Mouse (Mus musculus) forebrain, embryonic 11.5 days (tissue): Measurements from ENCODE around the gene Ptprn2. TPM values are rescaled to one million over a fixed set of nuclear protein-coding genes. Genes with fewer than 3 reads are reported as not detected.

ENCODE experiments used
- ATAC-seq: fragments of 200-750 bp; cut with Nextera tagmentation; replicated peaks from 2 replicates; pipeline ENCODE4 v1.8.0; 2017; ENCODE audit warnings: moderate TSS enrichment; ENCODE audit not compliant: low FRiP score
- DNase-seq: peaks from one replicate; pipeline ENCODE4 v3.0.0-alpha.2; 2017; ENCODE audit warnings: low spot score
- H3K27ac ChIP-seq: fragments of 300-500 bp; sonication (generic); 2 replicates; pipeline ENCODE4 v1.5.1; 2014; ENCODE audit warnings: low read depth, low read length
- H3K27me3 ChIP-seq: fragments of 300-500 bp; sonication (generic); 2 replicates; pipeline ENCODE4 v1.6.1; 2014; ENCODE audit warnings: mild to moderate bottlenecking, low read length, mixed read lengths; ENCODE audit not compliant: control insufficient read depth, insufficient read depth
- H3K36me3 ChIP-seq: fragments of 300-500 bp; sonication (generic); 2 replicates; pipeline ENCODE4 v1.6.1; 2014; ENCODE audit warnings: mild to moderate bottlenecking, low read length, moderate library complexity, mixed read lengths; ENCODE audit not compliant: control insufficient read depth, insufficient read depth
- H3K4me1 ChIP-seq: fragments of 300-500 bp; sonication (generic); replicated peaks from 2 replicates; pipeline ENCODE4 v1.6.1; 2014; ENCODE audit warnings: low read length, mixed read lengths; ENCODE audit not compliant: control insufficient read depth, insufficient read depth
- H3K4me2 ChIP-seq: fragments of 300-500 bp; sonication (generic); 2 replicates; pipeline ENCODE4 v1.6.1; 2014; ENCODE audit warnings: low read depth, mild to moderate bottlenecking, low read length, moderate library complexity, mixed read lengths; ENCODE audit not compliant: severe bottlenecking
- H3K4me3 ChIP-seq: fragments of 300-500 bp; sonication (generic); 2 replicates; pipeline ENCODE4 v1.5.1; 2014; ENCODE audit warnings: low read depth, low read length
- H3K9ac ChIP-seq: fragments of 300-500 bp; sonication (generic); 2 replicates; pipeline ENCODE4 v1.6.1; 2014; ENCODE audit warnings: low read length
- H3K9me3 ChIP-seq: fragments of 300-500 bp; sonication (generic); 2 replicates; pipeline ENCODE4 v1.6.1; 2016; ENCODE audit warnings: low read length, mixed read lengths; ENCODE audit not compliant: control insufficient read depth
- WGBS: fragments of 180-500 bp; shearing (Covaris S2); extraction: QIAGEN DNeasy Blood & Tissue Kit; methylation state at CpG from one replicate; pipeline ENCODE4 v1.1.7; 2014; 5-methylcytosine and 5-hydroxymethylcytosine counted together
- polyA plus RNA-seq: library from polyadenylated mRNA; unstranded; fragments of >200 nt; fragmentation: Nextera tagmentation; extraction: Ambion mirVana; gene quantifications from 2 replicates; pipeline ENCODE4 v1.2.1, GENCODE M21; 2014

The Ptprn2 gene
- polyA plus RNA-seq, 1 experiment from 2014 or later = 6.8 TPM

DNA sequence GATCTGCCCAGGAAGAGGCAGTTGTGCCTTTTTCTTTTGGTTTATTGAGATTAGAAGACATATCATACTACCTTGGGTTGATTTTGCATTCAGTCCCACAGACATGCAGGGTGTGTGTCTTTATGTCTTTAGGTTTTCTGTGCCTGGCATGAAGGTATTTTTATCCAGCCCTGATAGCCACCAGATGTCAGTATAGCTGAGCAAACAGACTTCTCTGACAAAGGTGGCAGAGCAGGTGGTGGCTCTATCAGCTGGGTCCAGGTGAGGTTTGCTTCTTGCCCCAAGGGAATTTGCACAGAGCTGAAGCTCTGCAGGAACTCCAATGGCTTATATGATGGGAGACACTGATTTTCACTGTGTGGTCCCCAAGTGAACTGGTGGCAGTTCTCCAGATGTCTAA is 161.3 kb downstream of the Ptprn2 start:
- no peaks in the 10 kb centered on the region for H3K27me3 ChIP-seq
- H3K36me3 ChIP-seq = no peaks in the 10 kb centered on the region
- no peaks in the 10 kb centered on the region for H3K4me1 ChIP-seq
- DNase-seq (no peak), ATAC-seq (no peak)
- H3K27ac ChIP-seq = no peak overlapping the region
- H3K9me3 ChIP-seq = no peaks in the 10 kb centered on the region
- H3K9ac ChIP-seq = no peak overlapping the region
- no peak overlapping the region for H3K4me2 ChIP-seq
- H3K4me3 ChIP-seq = no peak overlapping the region

DNA sequence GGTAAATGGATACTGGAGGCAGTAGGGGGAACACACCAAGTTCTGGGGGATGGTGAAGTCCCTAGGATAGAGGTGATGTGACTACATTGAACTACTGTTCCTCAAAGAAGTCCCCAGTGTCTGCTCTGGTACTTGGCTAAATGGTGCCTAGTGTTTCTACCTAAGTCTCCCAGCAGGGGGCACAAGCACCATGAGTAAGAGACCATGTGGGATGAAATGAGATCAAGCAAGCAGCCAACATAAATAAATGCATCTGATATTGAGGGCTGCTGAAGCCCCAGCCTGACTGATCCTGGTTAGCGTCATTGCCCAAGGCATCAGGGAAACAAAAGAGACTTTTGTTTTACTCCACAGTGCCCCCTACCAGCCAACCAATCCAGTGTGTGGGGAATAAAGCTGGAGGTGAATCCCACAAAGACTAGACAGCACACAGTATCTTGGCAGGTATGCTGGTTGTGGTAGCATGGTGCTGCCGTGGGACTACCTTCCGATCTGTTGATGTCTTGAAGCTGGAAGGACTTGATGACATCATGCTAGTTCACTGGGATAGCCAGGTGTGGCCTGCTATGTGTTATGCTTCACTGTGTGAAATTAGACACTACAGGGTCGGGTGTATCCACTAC is 163.2 kb downstream of the Ptprn2 start:
- DNase-seq (peak; percentile 63), ATAC-seq (peak; percentile 74)
- no peaks in the 10 kb centered on the region for H3K4me1 ChIP-seq
- H3K4me2 ChIP-seq = no peak overlapping the region
- H3K36me3 ChIP-seq = no peaks in the 10 kb centered on the region
- no peaks in the 10 kb centered on the region for H3K9me3 ChIP-seq
- no peak overlapping the region for H3K4me3 ChIP-seq
- no peak overlapping the region for H3K27ac ChIP-seq
- 74% methylated on average over 4 of the region's 4 CpGs for WGBS
- no peak overlapping the region for H3K9ac ChIP-seq
- no peaks in the 10 kb centered on the region for H3K27me3 ChIP-seq

DNA sequence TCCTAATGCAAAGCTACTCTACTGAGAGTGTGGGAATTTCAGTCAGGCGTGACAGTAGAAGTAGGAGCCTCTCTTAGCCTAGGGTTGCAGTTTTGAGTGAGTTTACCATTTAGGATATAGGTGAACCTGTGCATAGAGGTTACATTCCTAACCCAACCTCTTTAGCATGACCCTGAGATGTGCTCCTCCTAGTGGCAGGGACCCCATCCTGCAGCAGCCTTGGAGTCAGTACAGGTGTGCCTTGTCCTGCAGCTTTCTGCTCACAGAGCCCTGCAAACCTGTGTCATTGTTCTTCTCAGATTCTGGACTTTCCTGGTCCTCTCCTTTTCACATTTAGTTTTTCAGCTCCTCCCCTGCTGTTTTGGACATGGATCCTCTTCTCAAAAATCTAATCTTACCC is 168.2 kb downstream of the Ptprn2 start:
- no peak overlapping the region for H3K4me2 ChIP-seq
- no peak overlapping the region for H3K9ac ChIP-seq
- H3K36me3 ChIP-seq = no peaks in the 10 kb centered on the region
- no peaks in the 10 kb centered on the region; the same call in 1 of the 2 replicates for H3K27me3 ChIP-seq
- H3K4me1 ChIP-seq = no peaks in the 10 kb centered on the region
- no peaks in the 10 kb centered on the region for H3K9me3 ChIP-seq
- no peak overlapping the region for H3K27ac ChIP-seq
- no peak overlapping the region for H3K4me3 ChIP-seq
- DNase-seq (no peak), ATAC-seq (no peak)
- 76% methylated on average over 1 of the region's 1 CpGs for WGBS

DNA sequence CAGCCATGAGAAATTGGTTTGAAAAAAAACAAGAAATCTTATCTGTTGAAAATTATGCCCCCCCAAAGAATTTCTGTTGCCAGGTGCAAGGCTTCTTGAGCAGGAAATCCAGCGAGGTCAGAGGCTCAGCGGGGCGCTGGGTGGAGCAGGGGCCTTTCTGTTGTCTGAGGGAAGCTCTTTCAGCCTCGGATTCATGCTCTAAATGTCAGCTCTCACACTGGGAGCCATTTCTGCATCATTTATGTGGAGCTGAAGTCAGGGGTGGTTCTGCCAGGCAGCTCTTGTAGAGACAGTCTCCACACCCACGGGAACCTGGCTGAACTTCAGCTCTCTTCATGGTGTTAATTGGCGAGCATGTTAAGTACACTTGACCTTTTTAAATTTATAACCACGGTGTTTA is 174.6 kb downstream of the Ptprn2 start:
- WGBS = 12% methylated on average over 7 of the region's 7 CpGs
- no peak overlapping the region for H3K4me2 ChIP-seq
- no peak for ATAC-seq
- no peaks in the 10 kb centered on the region for H3K9me3 ChIP-seq
- no peak overlapping the region for H3K27ac ChIP-seq
- no peaks in the 10 kb centered on the region for H3K36me3 ChIP-seq
- no peak overlapping the region for H3K4me3 ChIP-seq
- H3K9ac ChIP-seq = no peak overlapping the region
- no peak for DNase-seq
- no peaks in the 10 kb centered on the region for H3K27me3 ChIP-seq
- H3K4me1 ChIP-seq = peaks cover 7% of the 10 kb centered on the region

DNA sequence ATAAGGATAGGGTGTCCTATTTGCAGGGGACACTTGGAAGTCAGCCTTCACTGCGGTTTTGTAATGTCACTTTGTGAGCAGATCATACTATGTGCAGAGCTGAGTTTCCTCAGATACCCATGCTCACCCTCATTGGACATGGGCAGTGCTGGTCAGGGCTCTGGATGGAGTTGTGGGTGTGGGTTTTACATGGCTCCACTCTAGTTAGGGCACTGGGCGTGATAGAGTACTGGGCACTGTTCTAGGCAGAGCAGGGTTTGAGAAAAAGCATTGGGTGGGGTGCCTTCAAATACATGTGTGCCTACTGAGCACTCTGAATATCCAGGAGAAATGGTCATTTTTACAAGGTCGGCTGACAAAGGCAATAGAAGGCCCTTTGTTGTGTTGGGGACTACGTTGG is 175.5 kb downstream of the Ptprn2 start:
- DNase-seq = no peak
- Histone ChIP-seq H3K27me3 (no peaks in the 10 kb centered on the region), H3K4me3 (no peak overlapping the region), H3K4me1 (peaks cover 7% of the 10 kb centered on the region), H3K36me3 (no peaks in the 10 kb centered on the region), H3K27ac (no peak overlapping the region), H3K4me2 (no peak overlapping the region), H3K9ac (no peak overlapping the region), H3K9me3 (no peaks in the 10 kb centered on the region)
- 80% methylated on average over 4 of the region's 4 CpGs for WGBS
- no peak for ATAC-seq

DNA sequence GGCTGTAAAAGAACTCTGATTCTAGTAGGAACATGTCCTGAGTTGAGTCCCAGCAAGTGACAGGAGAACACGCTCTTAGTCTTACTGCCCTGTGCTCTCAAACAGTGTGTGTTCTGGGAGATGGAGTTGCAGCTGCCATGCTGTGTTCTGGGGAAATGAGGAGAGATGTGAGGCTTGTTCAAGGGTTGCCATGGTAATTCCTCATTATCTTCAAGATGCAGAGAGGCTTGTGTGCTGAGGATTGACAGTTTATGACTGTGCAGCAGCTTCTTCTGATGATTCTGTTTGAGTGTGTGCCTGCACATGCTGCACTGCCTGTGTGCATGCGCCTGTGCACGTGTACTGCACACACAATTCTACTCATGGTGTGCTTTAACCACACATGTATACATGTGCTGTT is 192.2 kb downstream of the Ptprn2 start:
- DNase-seq (no peak), ATAC-seq (peak; percentile 95)
- WGBS = 51% methylated on average over 3 of the region's 3 CpGs
- H3K9me3 ChIP-seq = no peaks in the 10 kb centered on the region
- H3K9ac ChIP-seq = no peak overlapping the region
- no peaks in the 10 kb centered on the region for H3K36me3 ChIP-seq
- no peak overlapping the region for H3K4me3 ChIP-seq
- no peaks in the 10 kb centered on the region for H3K27me3 ChIP-seq
- H3K27ac ChIP-seq = peak overlapping the region; percentile 66
- no peaks in the 10 kb centered on the region for H3K4me1 ChIP-seq
- H3K4me2 ChIP-seq = 0 out of 2 replicates have a peak overlapping the region, but pooled peaks have one; percentile 11

DNA sequence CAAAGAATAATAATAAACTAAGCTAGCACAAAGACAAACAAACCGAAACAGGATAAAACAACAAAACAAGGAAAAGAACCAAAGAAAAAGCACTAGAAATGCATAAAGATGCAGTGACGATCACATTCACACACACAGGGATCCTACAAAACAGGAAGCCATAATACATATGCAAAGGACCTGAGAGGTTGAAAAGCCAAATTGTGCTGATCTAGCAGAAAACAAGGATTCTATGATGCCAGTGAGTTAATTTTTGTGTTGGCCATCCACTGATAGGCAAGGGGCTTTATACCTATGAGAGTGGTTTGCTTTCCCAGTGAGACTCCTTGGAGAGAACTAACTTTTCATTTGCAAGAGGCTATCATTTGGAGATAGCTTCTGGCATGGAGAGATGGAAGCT is 204.3 kb downstream of the Ptprn2 start:
- H3K9me3 ChIP-seq = no peaks in the 10 kb centered on the region
- ATAC-seq = no peak
- 87% methylated on average over 2 of the region's 2 CpGs for WGBS

DNA sequence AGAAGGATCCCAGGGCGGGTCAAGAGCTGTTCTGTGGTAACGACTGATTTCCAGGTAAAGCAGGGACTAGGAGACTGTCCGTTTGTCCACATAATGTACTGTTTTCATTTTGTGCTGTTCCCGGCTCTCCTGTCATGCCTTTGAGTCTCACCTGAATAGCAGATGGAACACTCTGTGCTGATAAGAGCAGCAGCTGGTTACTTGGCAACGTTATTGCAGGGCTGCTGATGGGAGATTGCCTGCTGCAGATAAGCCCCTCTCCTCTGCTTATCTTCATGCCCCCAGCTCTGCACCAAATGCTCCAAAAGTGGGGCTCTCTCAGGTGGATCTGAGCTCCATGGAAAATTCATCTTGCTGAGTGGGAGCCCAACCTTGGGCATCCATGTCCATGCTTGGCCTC is 224.0 kb downstream of the Ptprn2 start:
- DNase-seq (no peak), ATAC-seq (no peak)
- Histone ChIP-seq H3K36me3 (no peaks in the 10 kb centered on the region), H3K9me3 (no peaks in the 10 kb centered on the region), H3K9ac (no peak overlapping the region), H3K27ac (no peak overlapping the region), H3K4me3 (no peak overlapping the region), H3K4me1 (no peaks in the 10 kb centered on the region), H3K4me2 (no peak overlapping the region), H3K27me3 (no peaks in the 10 kb centered on the region)
- WGBS = 86% methylated on average over 5 of the region's 5 CpGs

More for the DNA sequence above, 204.3 kb downstream of the Ptprn2 start:
- H3K36me3 ChIP-seq = no peaks in the 10 kb centered on the region
- H3K27me3 ChIP-seq = no peaks in the 10 kb centered on the region
- no peak overlapping the region for H3K27ac ChIP-seq
- no peaks in the 10 kb centered on the region for H3K4me1 ChIP-seq
- H3K4me3 ChIP-seq = no peak overlapping the region
- H3K4me2 ChIP-seq = no peak overlapping the region
- DNase-seq = no peak
- H3K9ac ChIP-seq = no peak overlapping the region

DNA sequence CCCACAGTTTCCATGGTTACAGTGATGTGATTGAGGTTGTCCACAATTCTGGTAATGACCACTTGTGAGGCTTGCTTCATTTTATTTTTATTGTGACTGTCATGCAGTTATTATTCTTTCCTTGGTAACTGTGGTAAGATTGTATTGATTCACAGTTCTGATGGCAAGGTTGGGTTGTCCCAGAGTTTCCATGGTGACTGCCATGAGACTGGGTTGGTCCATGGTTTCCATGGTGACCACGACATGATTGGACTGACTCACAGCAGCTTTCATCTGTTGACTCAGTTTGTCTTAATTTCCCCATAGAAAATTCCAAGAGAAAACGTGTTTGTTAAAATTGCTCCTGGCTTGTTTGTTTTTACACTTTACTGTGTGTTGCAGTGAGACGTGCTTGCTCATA is 225.2 kb downstream of the Ptprn2 start:
- Histone ChIP-seq H3K9ac (no peak overlapping the region), H3K27ac (no peak overlapping the region), H3K9me3 (no peaks in the 10 kb centered on the region), H3K4me1 (no peaks in the 10 kb centered on the region), H3K27me3 (no peaks in the 10 kb centered on the region), H3K4me3 (no peak overlapping the region), H3K4me2 (no peak overlapping the region), H3K36me3 (no peaks in the 10 kb centered on the region)
- ATAC-seq (no peak), DNase-seq (no peak)
- WGBS = 71% methylated on average over 3 of the region's 3 CpGs
